Mouse (Mus musculus): ENCODE data around the gene Vps41. TPM values are rescaled to one million over a fixed set of nuclear protein-coding genes. Genes with fewer than 3 reads are reported as not detected.

Gene Vps41
- polyA plus RNA-seq, 1 experiment from 2014 or later: 89.3 TPM

DNA sequence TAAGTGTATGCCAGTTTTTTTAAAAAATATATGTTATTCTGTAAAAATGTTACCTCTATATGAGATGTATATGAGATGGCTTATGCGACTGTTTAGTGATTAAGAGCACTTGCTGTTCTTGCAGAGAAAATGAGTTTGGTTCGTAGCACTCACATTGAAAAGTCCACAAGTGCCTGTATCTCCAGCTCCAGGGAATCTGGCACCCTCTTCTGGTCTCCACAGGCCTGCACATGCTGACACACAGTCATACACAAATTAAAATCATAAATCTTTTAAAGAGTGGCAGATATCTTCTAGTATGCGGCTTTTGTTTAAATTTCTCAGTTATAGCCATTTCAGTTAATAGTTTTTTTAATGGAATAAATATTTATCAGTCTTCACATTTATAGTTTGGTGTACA, 40.9 kb downstream of the Vps41 start:
- H3K9ac ChIP-seq (ENCODE audit: low read length): no peak overlapping the region
- no peaks in the 10 kb centered on the region for H3K9me3 ChIP-seq (ENCODE audit: control insufficient read depth, low read length)
- WGBS: 83% methylated on average over 3 of the region's 3 CpGs
- no peaks in the 10 kb centered on the region for H3K36me3 ChIP-seq (ENCODE audit: control insufficient read depth, insufficient read depth, low read length)
- ATAC-seq (replicated peaks; ENCODE audit: low FRiP score) (no peak), DNase-seq (ENCODE audit: low spot score) (no peak)
- no peak overlapping the region for H3K4me2 ChIP-seq (ENCODE audit: low read depth, low read length, severe bottlenecking)
- H3K4me1 ChIP-seq (replicated peaks; ENCODE audit: control insufficient read depth, insufficient read depth, low read length): no peaks in the 10 kb centered on the region
- no peak overlapping the region for H3K27ac ChIP-seq (ENCODE audit: low read depth, low read length)
- no peak overlapping the region for H3K4me3 ChIP-seq (ENCODE audit: low read depth, low read length)
- H3K27me3 ChIP-seq (ENCODE audit: control insufficient read depth, insufficient read depth, low read length): no peaks in the 10 kb centered on the region

DNA sequence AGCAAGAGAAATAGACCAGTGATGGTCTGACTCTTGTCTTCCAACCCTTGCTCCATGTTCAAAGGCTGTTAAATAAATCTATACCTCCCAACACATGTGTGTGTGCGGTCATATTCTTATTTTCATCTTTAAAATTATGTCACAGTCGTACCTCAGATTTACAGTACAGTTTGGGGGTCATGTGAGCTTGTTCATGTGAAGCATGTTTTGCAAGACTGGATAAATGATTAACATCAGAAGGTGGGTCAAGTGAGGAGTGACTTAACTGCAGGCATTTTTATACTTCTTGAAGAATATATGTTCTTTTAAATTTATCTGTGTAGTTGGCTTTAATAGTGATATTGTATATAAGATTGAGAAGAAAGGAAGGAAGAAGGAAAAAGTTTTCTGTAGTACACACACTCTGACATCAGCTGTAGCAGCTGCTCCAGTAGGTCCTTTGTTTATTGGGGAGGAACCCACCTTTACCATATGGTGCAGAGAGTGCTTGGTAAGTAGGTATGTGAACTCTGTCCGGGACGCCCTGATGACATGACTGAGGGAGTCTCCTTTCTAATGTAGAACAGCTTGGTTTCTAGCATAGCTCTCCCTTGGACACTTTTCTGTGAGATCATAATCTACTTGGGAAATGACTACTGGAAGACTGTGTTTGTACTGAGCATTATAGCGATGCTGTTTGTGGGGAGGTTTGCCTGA, 42.4 kb downstream of the Vps41 start:
- ATAC-seq (replicated peaks; ENCODE audit: low FRiP score) (no peak), DNase-seq (ENCODE audit: low spot score) (no peak)
- H3K27me3 ChIP-seq (ENCODE audit: control insufficient read depth, insufficient read depth, low read length): no peaks in the 10 kb centered on the region
- no peaks in the 10 kb centered on the region for H3K4me1 ChIP-seq (replicated peaks; ENCODE audit: control insufficient read depth, insufficient read depth, low read length)
- H3K4me2 ChIP-seq (ENCODE audit: low read depth, low read length, severe bottlenecking): no peak overlapping the region
- H3K9me3 ChIP-seq (ENCODE audit: control insufficient read depth, low read length): no peaks in the 10 kb centered on the region
- H3K9ac ChIP-seq (ENCODE audit: low read length): no peak overlapping the region
- H3K27ac ChIP-seq (ENCODE audit: low read depth, low read length): no peak overlapping the region
- H3K4me3 ChIP-seq (ENCODE audit: low read depth, low read length): no peak overlapping the region
- 93% methylated on average over 5 of the region's 5 CpGs for WGBS
- no peaks in the 10 kb centered on the region for H3K36me3 ChIP-seq (ENCODE audit: control insufficient read depth, insufficient read depth, low read length)

DNA sequence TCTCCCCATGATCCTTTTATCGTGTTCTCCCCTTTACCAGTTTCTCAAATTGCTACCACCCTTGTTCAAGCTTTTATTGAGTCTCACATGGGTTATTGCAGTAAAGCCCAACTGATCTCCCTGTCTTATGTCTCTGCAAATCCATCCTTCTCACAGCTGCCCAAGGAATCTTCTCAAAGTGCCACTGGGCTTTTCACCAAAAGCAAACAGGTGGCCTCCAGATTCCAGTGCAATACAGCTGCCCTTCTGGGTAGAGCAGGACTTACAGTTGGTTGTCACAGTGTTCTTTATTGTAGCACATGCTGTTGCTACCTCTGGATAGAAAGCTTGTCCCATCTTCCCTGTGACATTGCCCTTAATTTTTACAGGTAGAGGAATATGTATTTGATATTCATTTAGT, 44.4 kb downstream of the Vps41 start:
- 71% methylated on average over 1 of the region's 1 CpGs for WGBS
- Histone ChIP-seq H3K27ac (ENCODE audit: low read depth, low read length) (no peak overlapping the region), H3K4me2 (ENCODE audit: low read depth, low read length, severe bottlenecking) (no peak overlapping the region), H3K9ac (ENCODE audit: low read length) (no peak overlapping the region), H3K9me3 (ENCODE audit: control insufficient read depth, low read length) (no peaks in the 10 kb centered on the region), H3K27me3 (ENCODE audit: control insufficient read depth, insufficient read depth, low read length) (no peaks in the 10 kb centered on the region), H3K4me1 (replicated peaks; ENCODE audit: control insufficient read depth, insufficient read depth, low read length) (no peaks in the 10 kb centered on the region), H3K4me3 (ENCODE audit: low read depth, low read length) (no peak overlapping the region), H3K36me3 (ENCODE audit: control insufficient read depth, insufficient read depth, low read length) (no peaks in the 10 kb centered on the region)
- no peak for ATAC-seq (replicated peaks; ENCODE audit: low FRiP score)
- no peak for DNase-seq (ENCODE audit: low spot score)

DNA sequence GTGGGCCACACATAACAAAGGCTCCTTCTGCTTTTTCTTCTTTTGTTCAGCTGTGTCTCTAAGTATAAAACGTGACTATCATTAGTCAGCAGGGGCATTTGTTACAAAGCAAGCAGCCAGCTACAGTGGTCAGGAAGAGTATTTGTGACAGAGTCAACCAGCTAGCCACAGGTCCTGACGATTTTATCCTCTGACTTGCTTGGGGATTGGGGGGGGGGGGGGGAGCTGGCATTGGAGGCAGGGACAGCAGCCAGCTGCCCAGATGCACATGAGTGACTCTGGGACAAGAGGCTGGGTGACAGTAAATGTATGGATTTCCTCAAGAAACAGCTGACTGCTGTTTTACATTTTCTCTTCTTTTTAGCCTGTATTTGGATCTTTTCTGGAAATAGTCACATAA, 50.8 kb downstream of the Vps41 start:
- Histone ChIP-seq H3K4me1 (replicated peaks; ENCODE audit: control insufficient read depth, insufficient read depth, low read length) (no peaks in the 10 kb centered on the region), H3K4me2 (ENCODE audit: low read depth, low read length, severe bottlenecking) (no peak overlapping the region), H3K4me3 (ENCODE audit: low read depth, low read length) (no peak overlapping the region), H3K27ac (ENCODE audit: low read depth, low read length) (no peak overlapping the region), H3K9ac (ENCODE audit: low read length) (no peak overlapping the region), H3K36me3 (ENCODE audit: control insufficient read depth, insufficient read depth, low read length) (no peaks in the 10 kb centered on the region), H3K9me3 (ENCODE audit: control insufficient read depth, low read length) (no peaks in the 10 kb centered on the region), H3K27me3 (ENCODE audit: control insufficient read depth, insufficient read depth, low read length) (no peaks in the 10 kb centered on the region)
- ATAC-seq (replicated peaks; ENCODE audit: low FRiP score) (no peak), DNase-seq (ENCODE audit: low spot score) (no peak)
- WGBS: 13% methylated on average over 2 of the region's 2 CpGs

DNA sequence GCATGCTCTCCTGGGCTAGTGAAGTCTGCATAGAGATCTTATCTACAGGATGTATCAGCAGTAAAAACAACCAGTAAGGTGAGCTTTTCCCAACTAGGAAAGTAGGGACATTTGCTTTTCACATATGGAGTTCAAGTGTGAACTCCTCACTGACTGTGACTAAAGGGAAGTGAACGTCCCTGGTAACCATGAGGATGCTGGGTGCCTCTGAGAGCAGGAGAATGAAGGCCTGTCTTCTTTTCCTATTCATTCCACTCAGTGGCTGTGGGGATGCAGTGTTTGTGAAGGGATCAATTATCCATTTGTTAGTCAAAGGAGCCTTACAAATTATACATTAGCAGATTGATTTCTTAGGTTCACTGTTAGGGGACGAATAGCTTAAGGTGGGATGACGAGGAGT, 51.4 kb downstream of the Vps41 start:
- no peaks in the 10 kb centered on the region for H3K9me3 ChIP-seq (ENCODE audit: control insufficient read depth, low read length)
- DNase-seq (ENCODE audit: low spot score) (no peak), ATAC-seq (replicated peaks; ENCODE audit: low FRiP score) (no peak)
- H3K4me2 ChIP-seq (ENCODE audit: low read depth, low read length, severe bottlenecking): no peak overlapping the region
- WGBS: 59% methylated on average over 3 of the region's 3 CpGs
- no peaks in the 10 kb centered on the region for H3K4me1 ChIP-seq (replicated peaks; ENCODE audit: control insufficient read depth, insufficient read depth, low read length)
- H3K36me3 ChIP-seq (ENCODE audit: control insufficient read depth, insufficient read depth, low read length): no peaks in the 10 kb centered on the region
- H3K9ac ChIP-seq (ENCODE audit: low read length): no peak overlapping the region
- no peak overlapping the region for H3K27ac ChIP-seq (ENCODE audit: low read depth, low read length)
- no peaks in the 10 kb centered on the region for H3K27me3 ChIP-seq (ENCODE audit: control insufficient read depth, insufficient read depth, low read length)
- H3K4me3 ChIP-seq (ENCODE audit: low read depth, low read length): no peak overlapping the region

DNA sequence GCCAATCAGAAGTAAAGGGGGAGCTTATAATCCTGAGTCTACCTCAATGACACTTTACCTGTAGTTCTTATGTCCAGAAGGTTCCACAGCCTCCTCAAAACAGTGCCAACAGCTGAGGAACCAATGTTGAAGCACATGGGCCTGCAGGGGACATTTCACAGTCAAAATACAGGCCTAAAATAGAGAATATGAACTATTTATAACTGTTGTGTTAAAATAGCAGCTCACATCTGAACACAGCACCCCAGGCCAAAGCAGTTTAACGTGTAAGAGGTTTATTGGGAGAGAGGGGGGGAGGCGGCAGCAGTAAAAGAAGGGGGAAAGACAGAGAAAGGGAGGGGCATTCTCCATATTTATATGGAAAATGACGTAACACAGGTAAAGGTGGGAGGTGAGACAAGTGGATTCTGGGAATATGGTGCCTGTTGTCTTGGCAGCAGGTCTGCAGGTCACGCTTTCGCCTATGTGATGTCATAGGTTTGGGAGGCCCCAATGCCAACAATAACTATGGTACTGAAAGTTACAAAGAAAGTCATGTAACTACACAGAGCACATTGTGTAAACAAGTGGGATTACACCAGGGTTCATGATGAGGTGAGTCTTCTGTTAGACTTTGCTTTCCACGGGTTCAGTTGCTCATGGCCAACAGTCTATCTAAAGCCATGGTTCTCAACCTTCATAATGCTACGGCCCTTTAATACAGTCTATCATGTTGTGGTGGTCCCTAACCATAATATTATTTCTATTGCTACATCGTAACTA, 56.5 kb downstream of the Vps41 start:
- no peak for DNase-seq (ENCODE audit: low spot score)
- H3K9ac ChIP-seq (ENCODE audit: low read length): no peak overlapping the region
- no peak overlapping the region for H3K4me3 ChIP-seq (ENCODE audit: low read depth, low read length)
- no peaks in the 10 kb centered on the region for H3K27me3 ChIP-seq (ENCODE audit: control insufficient read depth, insufficient read depth, low read length)
- no peaks in the 10 kb centered on the region for H3K4me1 ChIP-seq (replicated peaks; ENCODE audit: control insufficient read depth, insufficient read depth, low read length)
- no peaks in the 10 kb centered on the region for H3K9me3 ChIP-seq (ENCODE audit: control insufficient read depth, low read length)
- no peak for ATAC-seq (replicated peaks; ENCODE audit: low FRiP score)
- H3K36me3 ChIP-seq (ENCODE audit: control insufficient read depth, insufficient read depth, low read length): no peaks in the 10 kb centered on the region
- WGBS: 94% methylated on average over 8 of the region's 8 CpGs
- H3K27ac ChIP-seq (ENCODE audit: low read depth, low read length): no peak overlapping the region
- H3K4me2 ChIP-seq (ENCODE audit: low read depth, low read length, severe bottlenecking): no peak overlapping the region

DNA sequence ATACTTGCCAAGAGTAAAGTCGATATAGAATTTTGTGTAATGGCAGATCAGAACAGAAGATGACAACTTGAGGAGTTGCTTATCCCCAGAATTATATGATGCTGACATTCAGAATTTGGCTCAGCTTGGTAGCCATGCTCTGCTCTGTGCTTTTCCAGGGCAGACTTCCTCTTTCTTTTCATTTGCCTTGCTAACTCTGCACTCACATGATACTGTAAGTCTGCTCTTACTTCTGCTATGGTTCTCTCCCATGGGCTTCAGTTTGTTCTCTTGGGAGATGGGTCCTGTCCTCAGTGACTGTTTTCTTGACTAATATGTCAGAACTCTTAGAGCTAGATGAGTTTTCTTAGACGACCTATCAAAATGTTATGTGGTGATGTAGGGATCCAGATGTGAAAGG, 64.2 kb downstream of the Vps41 start:
- Histone ChIP-seq H3K9me3 (ENCODE audit: control insufficient read depth, low read length) (no peaks in the 10 kb centered on the region), H3K4me1 (replicated peaks; ENCODE audit: control insufficient read depth, insufficient read depth, low read length) (no peaks in the 10 kb centered on the region), H3K4me2 (ENCODE audit: low read depth, low read length, severe bottlenecking) (no peak overlapping the region), H3K27me3 (ENCODE audit: control insufficient read depth, insufficient read depth, low read length) (no peaks in the 10 kb centered on the region), H3K27ac (ENCODE audit: low read depth, low read length) (no peak overlapping the region), H3K9ac (ENCODE audit: low read length) (no peak overlapping the region), H3K36me3 (ENCODE audit: control insufficient read depth, insufficient read depth, low read length) (no peaks in the 10 kb centered on the region), H3K4me3 (ENCODE audit: low read depth, low read length) (no peak overlapping the region)
- DNase-seq (ENCODE audit: low spot score) (no peak), ATAC-seq (replicated peaks; ENCODE audit: low FRiP score) (no peak)
- WGBS: 83% methylated on average over 2 of the region's 2 CpGs

DNA sequence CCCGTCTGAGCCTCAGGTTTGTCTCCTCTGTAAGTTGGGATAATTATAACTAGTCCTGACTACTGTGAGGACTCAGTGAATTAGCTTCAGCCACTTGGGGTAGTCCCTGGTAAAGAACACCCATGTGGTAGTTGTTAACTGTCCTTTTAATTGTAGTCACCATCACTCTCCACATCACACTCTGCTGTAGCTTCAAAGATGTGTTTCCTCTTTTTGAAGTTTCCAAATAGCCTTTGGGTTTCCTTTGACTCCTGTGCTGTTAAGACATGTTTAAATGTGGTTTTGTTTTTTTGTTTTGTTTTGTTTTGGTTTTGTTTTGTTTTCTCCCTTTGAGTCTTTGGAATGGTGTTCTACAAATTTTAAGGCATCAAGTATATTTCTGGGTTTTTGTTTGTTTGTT, 68.6 kb downstream of the Vps41 start:
- no peak overlapping the region for H3K4me2 ChIP-seq (ENCODE audit: low read depth, low read length, severe bottlenecking)
- H3K4me3 ChIP-seq (ENCODE audit: low read depth, low read length): no peak overlapping the region
- no peaks in the 10 kb centered on the region for H3K9me3 ChIP-seq (ENCODE audit: control insufficient read depth, low read length)
- H3K27ac ChIP-seq (ENCODE audit: low read depth, low read length): no peak overlapping the region
- ATAC-seq (replicated peaks; ENCODE audit: low FRiP score) (no peak), DNase-seq (ENCODE audit: low spot score) (no peak)
- H3K4me1 ChIP-seq (replicated peaks; ENCODE audit: control insufficient read depth, insufficient read depth, low read length): no peaks in the 10 kb centered on the region
- WGBS: 74% methylated on average over 1 of the region's 1 CpGs
- H3K27me3 ChIP-seq (ENCODE audit: control insufficient read depth, insufficient read depth, low read length): no peaks in the 10 kb centered on the region
- no peaks in the 10 kb centered on the region for H3K36me3 ChIP-seq (ENCODE audit: control insufficient read depth, insufficient read depth, low read length)
- no peak overlapping the region for H3K9ac ChIP-seq (ENCODE audit: low read length)

DNA sequence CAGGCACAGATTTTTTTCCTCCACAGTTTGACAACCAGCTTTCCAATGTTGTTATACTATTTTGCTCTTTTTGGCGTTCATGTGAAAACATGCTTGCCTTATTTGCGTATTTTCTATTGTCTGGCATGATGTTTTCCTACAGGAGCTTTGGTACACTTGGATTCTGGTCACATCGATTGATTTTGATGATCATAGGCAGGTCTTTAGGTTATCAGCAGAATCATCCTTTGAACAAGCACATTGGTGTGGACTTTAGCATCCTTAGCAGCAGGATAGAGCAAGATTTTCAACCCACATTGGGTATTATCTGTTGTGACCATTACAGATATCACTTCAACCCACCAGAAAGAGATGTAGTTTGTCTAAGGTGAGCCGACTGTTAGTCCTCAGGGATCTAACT, 71.0 kb downstream of the Vps41 start:
- ATAC-seq (replicated peaks; ENCODE audit: low FRiP score) (no peak), DNase-seq (ENCODE audit: low spot score) (no peak)
- H3K9ac ChIP-seq (ENCODE audit: low read length): no peak overlapping the region
- H3K36me3 ChIP-seq (ENCODE audit: control insufficient read depth, insufficient read depth, low read length): no peaks in the 10 kb centered on the region
- H3K27me3 ChIP-seq (ENCODE audit: control insufficient read depth, insufficient read depth, low read length): no peaks in the 10 kb centered on the region
- no peak overlapping the region for H3K4me3 ChIP-seq (ENCODE audit: low read depth, low read length)
- no peaks in the 10 kb centered on the region for H3K9me3 ChIP-seq (ENCODE audit: control insufficient read depth, low read length)
- H3K27ac ChIP-seq (ENCODE audit: low read depth, low read length): no peak overlapping the region
- H3K4me1 ChIP-seq (replicated peaks; ENCODE audit: control insufficient read depth, insufficient read depth, low read length): no peaks in the 10 kb centered on the region
- no peak overlapping the region for H3K4me2 ChIP-seq (ENCODE audit: low read depth, low read length, severe bottlenecking)
- 95% methylated on average over 4 of the region's 4 CpGs for WGBS

Measured in forebrain, embryonic 11.5 days (tissue).